ENCODE assay signal across 18 mouse cellular contexts in genomic region chr5:105556291-105556690, GRCm38 (mm10).
"Had no signal": no experiment of that assay in that cellular context is flagged by ENCODE, and none has a peak within 500 bp of the region (broad histone marks: within the 10 kb centered on the region; RNA-seq: fewer than 3 reads in every experiment).

No protein-coding gene starts in this region.

- DNase-seq: gastrocnemius, adult 2 months; gastrocnemius, postnatal 10 days; gastrocnemius, postnatal 36 days; heart, adult 18-20 months; heart, postnatal 10 days; heart, postnatal 4 days; kidney, adult 18-20 months; kidney, adult 8-10 months; kidney, postnatal 10 days; kidney, postnatal 25 days; layer of hippocampus, adult 9-11 months; layer of hippocampus, postnatal 36 days; liver; liver, embryonic 13.5 days had no signal

- ATAC-seq: hindbrain, embryonic 16.5 days; inflammation-experienced regulatory T-cells, adult 6 months; intestine, embryonic 15.5 days; intestine, postnatal 0 days had no signal
